Mouse (Mus musculus) kidney, postnatal 14 days (tissue): ENCODE measurements around the gene Adra2c.

Experiments used
- DNase-seq: peaks from one replicate; pipeline ENCODE4 v3.0.0; 2022; ENCODE audit warnings: mixed read lengths

Gene Adra2c

GRCm38 (mm10) chr5:35313231-35313821 is 35.2 kb downstream of the Adra2c start:
- DNase-seq = peak; percentile 52

GRCm38 (mm10) chr5:35313826-35314586 is 35.9 kb downstream of the Adra2c start:
- DNase-seq = peak; percentile 17

- peak; percentile 53 for DNase-seq
These were observed 36.5 kb downstream of the Adra2c start for GRCm38 (mm10) chr5:35314629-35315028.

- no peak for DNase-seq
These were observed 37.1 kb downstream of the Adra2c start for GRCm38 (mm10) chr5:35315204-35315603.

GRCm38 (mm10) chr5:35320650-35321049 is 42.5 kb downstream of the Adra2c start:
- peak; percentile 78 for DNase-seq

- DNase-seq = no peak
These were observed 52.7 kb downstream of the Adra2c start for GRCm38 (mm10) chr5:35330822-35331221.
